Mouse (Mus musculus) olfactory bulb, adult 2 months (tissue): ENCODE data around the gene Gm3327.
"Not testable (repeated sequence)": the region's sequence is repeated elsewhere in the genome, so short reads cannot be mapped to it uniquely, and the experiment has no call there.

ENCODE experiments used
- CTCF ChIP-seq: fragments of 200-500 bp; IDR thresholded peaks from 2 replicates; pipeline ENCODE4 v1.5.1; 2012; ENCODE audit warnings: low read depth, mild to moderate bottlenecking, low read length, moderate library complexity; ENCODE audit not compliant: insufficient read depth
- POLR2A ChIP-seq: fragments of 200-500 bp; IDR thresholded peaks from 2 replicates; pipeline ENCODE4 v1.6.1; 2012; ENCODE audit warnings: mild to moderate bottlenecking, low read depth, low read length, moderate library complexity; ENCODE audit not compliant: insufficient read depth

DNA sequence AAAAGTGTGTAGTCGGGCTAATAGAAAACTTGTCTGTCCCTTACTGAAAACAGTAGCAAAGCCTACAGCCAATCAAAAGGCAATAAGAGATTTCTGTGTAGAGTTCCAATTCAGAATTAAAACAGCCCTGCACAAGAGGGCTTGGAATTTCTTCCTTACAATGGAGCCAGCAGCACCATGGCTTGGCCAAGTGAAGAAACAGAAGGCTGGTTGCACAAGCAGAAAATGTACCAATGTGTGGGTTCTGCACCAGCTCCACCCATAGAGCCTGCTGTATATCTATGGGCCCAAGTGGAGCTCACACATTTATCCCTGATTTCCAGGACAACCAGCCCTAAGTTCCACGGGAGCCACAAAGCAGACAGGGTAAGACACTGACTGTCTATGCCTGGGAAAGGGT lies 21.3 kb upstream of the Gm3327 start, which contains the start of gene Ear2:
- not testable (repeated sequence) for TF ChIP-seq POLR2A, CTCF
